Mouse (Mus musculus) T-cell, adult 2 months (primary cell): Measurements from ENCODE around the gene Ppef2.

ENCODE experiments used
- DNase-seq: peaks from one replicate; pipeline ENCODE4 v3.0.0; 2022; ENCODE audit warnings: low spot score

The Ppef2 gene

GRCm38 (mm10) chr5:92256218-92256617 lies at the start of gene Ppef2:
Gene Ppef2 (minus strand): TSS chr5:92256278.
- no peak for DNase-seq

- no peak for DNase-seq
Observed at GRCm38 (mm10) chr5:92304291-92304690, 48.2 kb upstream of the Ppef2 start.

- no peak for DNase-seq
Observed at GRCm38 (mm10) chr5:92302149-92302840, 46.2 kb upstream of the Ppef2 start.

- no peak for DNase-seq
Observed at GRCm38 (mm10) chr5:92294525-92294924, 38.4 kb upstream of the Ppef2 start.

GRCm38 (mm10) chr5:92291652-92292414 lies 35.8 kb upstream of the Ppef2 start:
- no peak for DNase-seq

- no peak for DNase-seq
Observed at GRCm38 (mm10) chr5:92287840-92288239, 31.8 kb upstream of the Ppef2 start.

- DNase-seq: no peak
Observed at GRCm38 (mm10) chr5:92283107-92283506, 27.0 kb upstream of the Ppef2 start.

- no peak for DNase-seq
Observed at GRCm38 (mm10) chr5:92282571-92282970, 26.5 kb upstream of the Ppef2 start.

- DNase-seq: no peak
Observed at GRCm38 (mm10) chr5:92278942-92279537, 23.0 kb upstream of the Ppef2 start.

- peak; percentile 78 for DNase-seq
Observed at GRCm38 (mm10) chr5:92277437-92278394, 21.6 kb upstream of the Ppef2 start, which contains the start of gene Naaa. Gene Naaa (minus strand): TSS chr5:92278170.

- no peak for DNase-seq
Observed at GRCm38 (mm10) chr5:92270496-92270895, 14.4 kb upstream of the Ppef2 start.

GRCm38 (mm10) chr5:92263761-92264359 lies 7.8 kb upstream of the Ppef2 start:
- DNase-seq: no peak

- no peak for DNase-seq
Observed at GRCm38 (mm10) chr5:92262646-92263045, 6.6 kb upstream of the Ppef2 start.

- DNase-seq: no peak
Observed at GRCm38 (mm10) chr5:92254476-92254875, 1.6 kb downstream of the Ppef2 start.

- no peak for DNase-seq
Observed at GRCm38 (mm10) chr5:92252797-92253343, 3.2 kb downstream of the Ppef2 start.

GRCm38 (mm10) chr5:92252031-92252430 lies 4.0 kb downstream of the Ppef2 start:
- no peak for DNase-seq

GRCm38 (mm10) chr5:92248614-92249013 lies 7.5 kb downstream of the Ppef2 start:
- no peak for DNase-seq

GRCm38 (mm10) chr5:92245483-92245882 lies 10.6 kb downstream of the Ppef2 start:
- peak; percentile 71 for DNase-seq

- no peak for DNase-seq
Observed at GRCm38 (mm10) chr5:92244900-92245299, 11.2 kb downstream of the Ppef2 start.

GRCm38 (mm10) chr5:92240769-92241168 lies 15.3 kb downstream of the Ppef2 start:
- no peak for DNase-seq
